Mouse (Mus musculus): ENCODE results near the gene Dnajb1.

GRCm38 (mm10) chr8:83568128-83568527 lies 39.9 kb upstream of the Dnajb1 start:
- TF ChIP-seq POLR2A (IDR thresholded peaks at IDR 0.05; ENCODE audit: borderline replicate concordance, insufficient read depth, low read length) (no peak), CTCF (IDR thresholded peaks at IDR 0.05; ENCODE audit: borderline replicate concordance, insufficient read depth, low read depth, low read length) (no peak)
